Mouse (Mus musculus) right cerebral cortex, postnatal 4 days (tissue): Measurements from ENCODE around the gene Iffo1.

ENCODE experiments used
- DNase-seq: peaks from one replicate; pipeline ENCODE4 v3.0.0-alpha.2; 2022

Gene Iffo1

DNA sequence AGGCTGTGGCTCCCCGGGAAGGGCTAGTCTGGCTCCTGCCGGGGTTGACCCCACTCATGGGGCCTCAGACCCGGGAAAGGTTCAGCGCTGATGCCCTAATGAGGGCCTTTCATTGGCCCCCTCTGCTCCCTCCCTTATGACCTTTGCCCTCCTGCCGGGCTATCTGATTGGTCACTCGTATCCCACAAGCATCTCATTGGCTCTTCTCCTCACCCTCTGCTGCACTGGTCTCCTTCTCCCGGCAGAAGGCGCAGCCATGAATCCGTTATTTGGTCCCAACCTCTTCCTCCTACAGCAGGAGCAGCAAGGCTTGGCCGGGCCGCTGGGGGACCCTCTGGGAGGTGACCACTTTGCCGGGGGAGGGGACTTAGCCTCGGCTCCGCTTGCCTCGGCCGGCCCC lies at the start of gene Iffo1:
Iffo1 (plus strand) TSS at position 241 of the 400 bp plus-strand sequence.
- peak; percentile 86 for DNase-seq

DNA sequence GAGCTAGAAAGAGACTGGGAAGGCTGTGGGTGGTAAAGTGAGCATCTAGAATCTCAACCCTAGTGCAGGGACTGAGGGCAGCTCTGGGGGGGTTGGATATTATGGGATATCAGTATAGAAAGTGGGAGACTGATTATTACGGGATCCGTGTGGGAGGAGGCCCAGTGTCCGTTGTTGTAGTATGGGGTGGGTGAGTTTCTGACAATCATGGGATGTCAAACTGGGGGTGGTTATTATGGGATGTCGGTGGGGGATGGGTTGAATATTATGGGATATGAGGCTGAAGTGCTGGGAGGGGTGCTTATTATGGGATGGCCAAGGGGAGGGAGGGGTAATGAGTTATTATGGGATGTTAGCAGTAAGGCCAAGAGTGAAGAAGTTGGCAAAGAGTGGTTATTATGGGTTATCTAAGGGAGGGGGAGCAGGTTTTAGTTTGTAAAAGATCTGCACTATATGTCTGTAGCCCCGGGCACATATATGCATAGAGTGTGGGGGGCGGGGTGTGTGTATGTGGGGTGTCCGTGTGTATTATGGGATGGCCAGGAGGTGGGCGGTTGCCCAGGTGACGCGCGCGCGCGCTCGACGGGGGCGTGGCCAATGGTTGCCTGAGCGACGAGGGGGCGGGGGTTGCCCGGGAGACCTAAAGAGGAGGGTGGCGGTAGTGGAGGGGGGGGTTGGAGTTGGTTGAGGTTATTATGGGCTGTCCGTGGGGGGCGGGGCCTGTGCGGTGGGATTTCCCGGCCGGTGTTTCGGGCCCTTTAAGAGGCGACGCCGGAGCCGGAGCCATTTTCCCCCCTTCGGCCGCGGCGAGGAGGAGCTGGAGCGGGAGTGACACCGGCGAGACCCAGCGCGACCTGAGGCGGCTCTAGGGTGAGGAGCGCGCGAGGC lies 49.4 kb upstream of the Iffo1 start, which contains the start of gene Chd4:
Chd4 (plus strand) TSS at position 591 of the 888 bp plus-strand sequence.
- DNase-seq: peak; percentile 99

DNA sequence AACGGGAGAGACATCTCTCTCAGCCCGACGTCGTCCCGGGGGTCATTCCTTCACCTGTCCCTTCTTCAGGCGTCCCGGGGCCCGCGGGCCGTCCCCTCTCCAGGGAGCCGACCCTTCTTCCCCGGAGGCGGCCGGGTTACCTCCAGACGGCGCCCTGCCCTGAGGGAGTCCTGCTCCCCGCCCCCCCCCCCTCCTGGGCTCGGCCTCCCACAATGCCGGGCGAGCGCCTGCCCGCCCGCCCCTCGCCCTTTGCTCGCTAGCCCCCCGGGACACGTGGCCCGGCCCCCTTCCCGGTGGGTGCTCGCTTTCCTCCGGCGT lies 48.8 kb upstream of the Iffo1 start:
- no peak for DNase-seq

DNA sequence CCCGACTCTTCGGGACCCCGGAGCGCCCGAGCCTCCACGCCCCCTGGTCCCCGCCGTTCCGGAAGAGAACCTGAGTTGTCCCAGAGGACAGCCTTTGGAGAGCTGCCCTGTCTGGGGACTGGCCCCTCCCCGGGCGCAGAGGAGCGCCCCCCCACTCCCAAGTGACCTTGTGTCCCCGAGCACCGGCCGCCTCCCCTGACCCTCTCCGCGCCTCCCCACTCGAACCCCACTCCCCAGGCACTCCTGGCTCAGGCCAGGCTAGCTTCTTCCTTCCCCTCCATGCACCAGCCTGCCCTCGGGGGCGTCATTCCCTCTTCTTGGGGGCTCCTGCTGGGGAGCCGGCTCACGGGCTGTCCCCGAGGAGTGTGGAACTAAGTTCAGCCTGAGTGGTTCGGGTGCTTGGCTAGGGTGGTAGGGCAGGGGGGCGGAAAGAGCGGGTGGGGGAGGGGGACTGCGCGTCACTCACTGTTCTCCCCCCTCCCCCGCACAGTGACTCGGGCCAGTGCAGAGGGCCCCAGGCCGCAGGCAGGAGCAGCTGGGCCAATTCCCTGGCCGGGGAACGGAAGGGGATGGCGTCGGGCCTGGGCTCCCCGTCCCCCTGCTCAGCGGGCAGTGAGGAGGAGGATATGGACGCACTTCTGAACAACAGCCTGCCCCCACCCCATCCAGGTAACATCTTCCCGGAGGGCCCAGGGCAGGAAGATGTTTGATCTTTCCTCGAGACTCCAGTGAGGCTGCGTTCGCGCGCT lies 48.3 kb upstream of the Iffo1 start:
- DNase-seq: peak; percentile 57

DNA sequence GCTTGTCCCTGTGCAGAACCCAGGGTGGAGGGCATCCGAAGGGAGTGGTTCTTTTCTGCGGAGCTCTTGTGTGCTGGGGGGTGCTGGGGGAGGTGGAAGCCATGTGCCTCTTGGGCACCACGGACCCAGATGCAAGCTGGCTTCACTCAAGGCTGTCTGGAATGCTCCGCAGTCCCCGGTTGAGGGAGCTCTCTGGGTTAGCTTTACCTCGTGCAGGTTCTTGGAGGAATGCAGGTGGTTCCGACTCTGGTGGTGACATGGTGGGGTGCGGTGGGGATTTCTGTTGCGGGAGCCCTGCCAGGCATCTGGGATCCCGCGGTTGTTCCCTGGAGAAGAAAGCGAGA lies 47.7 kb upstream of the Iffo1 start:
- peak; percentile 29 for DNase-seq

DNA sequence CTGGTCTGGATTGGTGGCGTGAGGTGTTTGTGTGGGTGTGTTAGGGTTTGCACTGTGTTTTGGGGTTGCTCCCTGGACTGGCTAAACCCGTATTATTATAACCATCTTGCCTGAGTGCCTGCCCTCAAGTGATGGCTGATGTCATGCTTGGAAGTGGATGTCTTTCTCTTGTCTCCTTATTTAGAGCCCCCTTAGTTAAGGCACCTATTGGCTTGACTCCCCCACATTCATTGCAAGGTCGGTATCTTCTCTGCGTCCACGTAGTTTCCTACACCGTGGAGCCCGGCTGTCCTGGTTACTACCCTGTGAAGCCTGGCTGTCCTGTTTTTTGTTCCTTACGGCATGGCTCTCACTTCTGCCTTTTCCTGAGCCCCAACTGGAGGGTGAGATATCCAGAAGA lies 47.1 kb upstream of the Iffo1 start:
- DNase-seq: no peak

DNA sequence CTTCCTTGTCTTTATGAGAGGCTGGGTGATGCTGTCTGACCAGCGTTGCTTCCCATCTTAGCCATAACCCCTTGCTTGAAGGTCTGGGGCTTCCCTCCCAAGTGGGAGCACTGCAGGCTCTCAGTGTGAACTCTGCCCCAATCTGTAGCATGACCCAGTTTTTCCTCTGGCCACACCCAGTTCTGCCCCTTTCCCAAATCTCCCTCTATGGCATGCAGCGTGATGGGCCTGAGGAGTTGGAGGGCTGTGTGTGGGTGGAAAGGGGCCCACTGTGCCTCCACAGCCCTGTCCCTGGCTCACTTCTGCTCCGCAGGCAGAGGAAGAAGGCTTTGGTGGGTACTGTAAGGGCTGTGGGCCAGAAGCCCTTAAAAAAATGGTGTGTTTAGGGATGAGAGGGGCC lies 46.5 kb upstream of the Iffo1 start:
- no peak for DNase-seq

DNA sequence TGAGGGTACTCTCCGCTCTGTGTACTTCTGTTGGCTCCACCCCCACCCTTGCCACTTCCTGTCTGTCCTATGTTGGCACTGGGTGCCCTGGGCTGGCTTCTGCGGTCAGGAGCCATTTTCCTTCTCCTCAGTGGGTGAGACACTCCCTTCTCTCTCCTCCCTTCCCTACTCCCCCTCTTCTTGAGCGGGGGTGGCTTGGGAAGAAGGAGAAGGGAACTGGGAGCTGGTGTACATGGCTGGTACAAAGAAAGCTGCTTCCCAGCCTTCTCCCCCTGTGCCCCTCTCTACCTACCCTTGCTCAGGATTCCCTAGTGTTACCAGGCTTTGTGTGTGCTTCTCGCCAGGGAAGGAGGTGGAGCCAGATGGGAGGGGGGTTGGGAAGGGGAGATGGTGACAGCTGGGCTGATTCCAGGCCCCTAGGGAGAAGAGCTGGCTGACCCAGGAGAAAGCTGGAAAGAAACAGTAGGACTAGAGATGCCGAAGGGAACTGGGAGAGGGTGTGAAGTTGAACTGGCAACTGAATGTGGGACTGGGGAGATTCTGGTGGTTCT lies 45.5 kb upstream of the Iffo1 start:
- no peak for DNase-seq

DNA sequence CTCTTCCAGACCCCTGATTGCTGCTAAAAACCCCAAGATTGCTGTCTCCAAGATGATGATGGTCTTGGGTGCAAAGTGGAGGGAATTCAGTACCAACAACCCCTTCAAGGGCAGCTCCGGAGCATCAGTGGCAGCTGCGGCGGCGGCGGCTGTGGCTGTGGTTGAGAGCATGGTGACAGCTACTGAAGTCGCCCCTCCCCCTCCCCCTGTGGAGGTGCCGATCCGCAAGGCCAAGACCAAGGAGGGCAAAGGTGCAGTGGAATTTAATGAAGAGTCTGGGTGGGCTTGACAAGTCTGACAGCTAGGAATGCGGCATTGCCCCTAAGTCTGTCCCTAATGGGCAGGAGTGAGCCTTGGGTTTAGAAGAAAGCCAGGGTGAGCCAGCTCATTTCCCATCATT lies 43.6 kb upstream of the Iffo1 start:
- no peak for DNase-seq

DNA sequence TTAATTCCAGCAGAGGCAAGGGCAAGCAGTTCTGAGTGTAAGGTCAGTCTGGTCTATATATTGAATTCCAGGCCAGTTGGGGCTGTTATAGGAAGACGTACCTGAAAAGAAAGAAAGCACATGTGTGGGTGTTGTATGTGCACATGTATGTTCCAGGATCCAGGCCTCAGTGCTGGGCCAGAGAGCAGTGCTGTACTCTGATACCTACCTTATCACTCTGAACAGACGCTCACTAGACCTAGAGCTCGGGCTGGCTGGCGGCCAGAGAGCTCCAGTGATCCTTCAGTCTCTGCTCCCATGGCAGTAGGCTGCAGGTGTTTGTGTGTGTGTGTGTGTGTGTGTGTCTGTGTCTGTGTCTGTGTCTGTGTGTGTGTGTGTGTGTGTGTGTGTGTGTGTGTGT lies 40.8 kb upstream of the Iffo1 start:
- DNase-seq: no peak

DNA sequence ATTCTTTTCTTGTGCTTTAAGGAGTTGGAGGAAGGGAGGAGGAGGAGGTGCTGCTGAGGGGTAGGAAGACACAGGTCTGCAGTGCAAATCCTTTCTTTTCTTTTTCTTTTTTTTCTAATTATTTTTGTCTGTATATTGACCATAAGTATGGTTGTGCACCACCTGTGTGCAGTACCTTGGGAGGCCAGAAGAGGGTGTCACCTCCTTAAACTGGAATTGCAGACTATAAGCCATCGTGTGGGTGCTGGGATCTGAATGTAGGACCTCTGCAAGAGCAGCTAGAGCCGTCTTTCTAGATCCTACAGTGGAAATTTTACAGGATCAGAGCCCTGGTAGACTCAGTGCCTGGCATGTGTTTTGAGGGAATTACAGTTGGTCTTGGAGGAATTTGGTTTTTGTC lies 37.3 kb upstream of the Iffo1 start:
- DNase-seq: no peak

DNA sequence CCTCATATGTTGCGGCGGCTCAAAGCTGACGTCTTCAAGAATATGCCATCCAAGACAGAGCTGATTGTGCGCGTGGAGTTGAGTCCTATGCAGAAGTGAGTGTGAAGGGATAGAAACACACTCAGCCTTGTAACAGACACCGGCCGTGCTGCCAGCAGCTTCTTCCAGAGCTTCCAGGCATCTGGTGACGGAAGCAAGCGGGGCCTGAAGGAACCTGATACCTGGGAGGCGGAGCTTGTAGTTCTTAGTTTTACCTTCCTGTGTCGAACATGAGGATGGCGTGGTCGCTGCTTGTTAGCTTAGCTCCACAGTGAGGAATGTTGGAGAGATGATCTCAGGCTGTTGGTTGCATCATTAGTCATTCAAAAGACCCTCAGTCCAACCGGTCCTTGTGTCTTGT lies 35.7 kb upstream of the Iffo1 start:
- no peak for DNase-seq

DNA sequence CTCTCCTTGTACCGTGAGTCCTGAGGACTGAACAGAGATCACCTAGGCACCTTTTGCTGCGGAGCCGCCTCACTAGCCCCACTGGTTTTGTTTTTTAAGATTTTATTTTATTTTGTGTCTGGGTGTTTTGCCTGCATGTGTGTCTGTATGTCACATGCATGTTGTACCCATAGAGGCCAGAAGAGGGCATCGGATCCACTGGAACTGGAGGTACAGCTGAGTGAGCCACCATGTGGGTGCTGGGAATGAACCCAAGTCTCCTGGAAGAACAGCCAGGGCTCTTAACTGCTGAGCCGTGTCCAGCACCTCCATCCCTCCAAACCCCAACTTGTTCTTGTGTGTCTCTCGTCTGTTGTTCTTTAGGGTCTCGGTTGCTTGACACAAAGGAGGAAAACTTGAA lies 34.1 kb upstream of the Iffo1 start:
- DNase-seq: peak; percentile 62

DNA sequence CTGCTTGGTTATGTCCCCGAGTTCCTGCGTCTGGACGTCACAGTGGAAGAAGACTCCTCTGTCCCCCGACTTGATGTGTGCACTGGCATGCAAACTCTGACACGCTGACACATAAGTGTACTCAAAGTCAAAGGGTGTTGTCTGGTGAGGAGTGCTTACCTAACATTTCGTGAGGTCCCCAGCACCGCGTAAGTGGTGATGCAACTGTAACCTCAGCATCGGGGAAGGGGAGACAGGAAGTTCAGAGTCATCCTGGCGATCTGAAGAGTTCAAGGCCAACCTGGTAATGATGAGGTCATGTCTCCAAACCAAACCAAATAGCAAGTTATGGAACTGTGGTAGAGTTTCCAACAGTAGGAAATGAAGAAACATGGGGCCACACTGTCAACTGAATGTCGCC lies 32.5 kb upstream of the Iffo1 start:
- DNase-seq: no peak

DNA sequence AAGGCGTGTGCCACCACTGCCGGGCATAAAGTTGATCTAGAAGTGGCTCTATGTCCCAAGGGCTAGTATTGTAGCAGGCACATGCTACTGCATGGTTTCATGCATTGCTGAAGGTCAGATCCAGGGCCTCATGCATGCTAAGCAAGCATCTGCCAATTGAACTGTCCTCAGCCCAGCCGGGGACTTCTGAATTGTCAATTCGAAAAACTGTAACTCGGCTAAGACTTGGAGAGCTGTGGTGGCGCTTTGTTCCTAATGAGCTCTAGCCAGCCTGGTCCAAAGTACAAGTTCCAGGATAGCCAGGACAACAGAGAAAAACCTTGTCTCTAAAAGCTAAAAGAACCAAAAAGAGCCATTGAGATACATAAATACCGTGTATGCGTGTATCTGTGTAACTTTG lies 25.7 kb upstream of the Iffo1 start:
- DNase-seq: no peak

DNA sequence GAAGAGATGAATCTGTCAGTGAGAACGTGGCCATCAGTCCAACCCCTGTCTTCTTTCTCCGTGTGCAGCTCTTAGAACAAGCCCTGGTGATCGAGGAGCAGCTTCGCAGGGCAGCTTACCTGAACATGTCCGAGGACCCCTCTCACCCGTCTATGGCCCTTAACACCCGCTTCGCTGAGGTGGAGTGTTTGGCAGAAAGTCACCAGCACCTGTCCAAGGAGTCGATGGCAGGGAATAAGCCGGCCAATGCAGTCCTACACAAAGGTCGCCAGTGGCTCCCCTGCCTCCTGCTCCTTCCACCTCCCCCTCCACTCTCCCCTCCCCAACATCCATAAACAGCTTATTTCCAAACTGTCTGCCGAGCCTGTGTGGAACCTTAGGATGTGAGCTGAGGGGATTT lies 16.3 kb upstream of the Iffo1 start:
- DNase-seq: no peak

DNA sequence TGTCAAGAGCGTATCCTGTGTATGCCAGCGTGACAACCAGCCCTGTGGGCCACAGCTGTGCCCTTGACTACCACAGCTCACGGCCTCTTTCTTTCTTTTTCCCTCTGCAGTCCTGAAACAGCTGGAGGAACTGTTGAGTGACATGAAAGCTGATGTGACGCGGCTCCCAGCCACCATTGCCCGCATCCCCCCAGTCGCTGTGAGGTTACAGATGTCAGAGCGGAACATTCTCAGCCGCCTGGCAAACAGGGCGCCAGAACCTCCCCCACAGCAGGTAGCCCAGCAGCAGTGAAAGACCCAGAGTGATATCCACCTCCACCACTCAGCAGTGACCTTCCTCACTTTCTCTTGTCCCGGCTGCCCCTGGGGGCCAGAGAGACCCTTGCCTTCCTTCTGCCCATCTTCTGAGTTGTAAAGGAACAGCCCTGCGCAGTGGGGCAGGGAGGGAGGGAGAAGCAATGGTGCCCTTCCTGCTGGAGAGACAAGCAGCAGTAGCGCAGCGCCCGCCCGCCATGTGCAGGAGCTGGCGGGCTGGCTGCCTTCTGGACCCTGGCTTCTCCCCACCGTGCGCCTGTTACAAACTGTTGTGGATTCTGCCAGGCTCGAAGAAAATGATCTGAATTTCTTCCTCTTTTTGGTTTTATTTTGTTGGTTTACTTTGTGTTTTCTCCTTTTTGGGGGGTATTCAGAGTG lies 15.2 kb upstream of the Iffo1 start:
- DNase-seq: no peak

DNA sequence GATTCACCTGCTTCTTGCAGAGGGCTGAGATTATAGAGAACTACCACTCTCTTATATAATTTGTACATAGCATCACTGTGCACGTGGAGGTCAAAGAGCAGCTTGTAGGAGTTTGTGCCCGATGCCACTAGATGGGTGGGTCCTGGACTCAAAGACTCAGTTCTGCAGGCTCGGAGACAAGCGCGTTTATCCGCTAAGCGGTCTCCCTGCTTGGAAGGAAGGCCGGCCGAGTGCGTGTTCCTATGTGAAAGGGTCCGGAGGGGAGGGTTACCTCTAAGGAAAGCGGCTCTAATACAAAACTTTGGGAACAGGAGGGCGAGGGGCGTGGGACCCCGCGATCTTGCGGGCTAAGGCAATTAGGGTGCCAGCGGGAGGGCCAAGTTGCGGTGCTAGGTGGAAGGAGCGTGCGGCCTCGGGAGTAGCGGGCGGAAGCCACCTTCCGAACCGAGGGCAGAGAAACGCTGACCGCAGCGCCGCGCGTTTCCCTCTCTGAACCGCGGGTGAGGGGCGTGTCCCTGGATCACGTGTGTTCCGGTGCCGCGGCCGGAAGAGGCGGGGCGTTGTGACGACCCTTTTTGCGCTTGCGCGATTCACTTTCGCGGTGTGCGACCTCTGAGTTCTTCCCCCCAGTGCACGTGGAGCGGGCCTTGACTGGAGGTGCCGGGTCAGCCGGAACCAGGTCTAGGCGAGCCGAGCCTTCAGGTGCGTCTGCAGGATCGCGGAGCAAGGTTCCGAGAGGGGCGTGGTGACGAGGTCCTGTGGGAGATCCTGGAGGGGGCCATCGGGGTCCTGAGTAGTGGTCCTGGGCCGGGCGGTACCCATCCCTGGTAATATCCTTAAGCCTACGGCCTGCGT lies 13.5 kb upstream of the Iffo1 start, which contains the start of gene Nop2:
Nop2 (plus strand) TSS at position 608 of the 855 bp plus-strand sequence.
- DNase-seq: peak; percentile 86

DNA sequence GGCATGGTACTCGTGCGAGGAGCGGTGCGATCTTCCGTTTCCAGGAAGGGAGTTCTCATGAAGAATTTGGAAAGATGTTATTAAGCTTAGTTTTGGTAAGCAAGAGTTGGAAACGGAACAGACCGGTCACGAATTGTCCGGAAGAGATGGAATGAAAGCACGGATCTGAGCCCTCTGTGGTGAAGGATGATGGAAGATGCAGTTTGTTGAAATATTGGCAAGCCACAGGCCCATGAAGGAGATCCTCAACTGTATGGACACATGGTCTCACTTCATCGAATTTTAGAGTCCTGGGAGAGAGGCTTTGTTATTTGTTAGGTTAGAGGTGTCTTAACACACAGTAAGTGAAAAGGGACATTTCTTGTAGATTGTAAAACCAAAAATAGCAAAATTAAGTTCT lies 12.6 kb upstream of the Iffo1 start:
- DNase-seq: no peak

DNA sequence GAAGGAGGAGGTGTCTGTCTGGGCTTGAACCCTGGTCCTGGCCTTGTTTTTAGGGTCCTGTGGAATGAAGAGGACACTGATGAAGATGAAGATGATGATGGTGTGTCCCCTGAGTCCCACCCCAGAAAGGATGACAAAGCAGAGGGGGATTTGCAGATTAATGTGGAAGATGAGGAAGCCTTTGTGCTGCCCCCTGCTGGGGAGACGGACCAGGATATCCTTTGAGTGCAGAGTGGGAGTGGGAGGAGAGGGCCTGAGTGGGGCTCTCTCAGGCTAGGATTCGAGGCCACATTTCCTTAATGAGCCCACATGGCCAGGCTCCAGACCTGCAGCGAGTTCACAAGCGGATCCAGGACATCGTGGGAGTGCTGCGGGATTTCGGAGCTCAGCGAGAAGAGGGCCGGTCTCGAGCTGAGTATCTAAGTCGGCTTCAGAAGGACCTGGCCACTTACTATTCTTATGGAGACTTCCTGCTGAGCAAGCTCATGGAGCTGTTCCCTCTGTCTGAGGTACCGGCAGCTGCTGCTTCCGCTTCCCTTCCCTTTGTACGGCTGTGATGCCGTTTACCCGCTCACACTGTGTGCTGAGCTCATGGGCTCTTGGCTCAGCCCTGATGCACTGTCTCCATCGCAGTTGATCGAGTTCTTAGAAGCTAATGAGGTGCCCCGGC lies 7.9 kb upstream of the Iffo1 start:
- peak; percentile 76 for DNase-seq

DNA sequence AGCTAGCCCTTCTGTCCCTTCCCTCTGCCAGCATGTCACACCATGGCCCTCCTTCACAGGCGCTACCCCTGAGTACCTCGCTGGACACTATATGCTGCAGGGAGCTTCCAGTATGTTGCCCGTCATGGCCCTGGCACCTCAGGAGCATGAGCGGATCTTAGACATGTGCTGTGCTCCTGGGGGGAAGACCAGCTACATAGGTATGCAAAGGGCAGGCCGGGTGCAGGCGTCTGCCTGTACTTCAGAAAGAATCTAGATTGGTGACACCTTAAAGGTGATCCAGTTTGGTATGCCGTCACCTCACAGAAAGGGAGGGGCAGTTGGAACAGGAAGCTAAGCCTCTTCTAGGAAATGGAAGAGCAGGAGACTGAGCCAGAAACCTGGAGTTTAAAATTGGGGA lies 5.3 kb upstream of the Iffo1 start:
- DNase-seq: no peak

DNA sequence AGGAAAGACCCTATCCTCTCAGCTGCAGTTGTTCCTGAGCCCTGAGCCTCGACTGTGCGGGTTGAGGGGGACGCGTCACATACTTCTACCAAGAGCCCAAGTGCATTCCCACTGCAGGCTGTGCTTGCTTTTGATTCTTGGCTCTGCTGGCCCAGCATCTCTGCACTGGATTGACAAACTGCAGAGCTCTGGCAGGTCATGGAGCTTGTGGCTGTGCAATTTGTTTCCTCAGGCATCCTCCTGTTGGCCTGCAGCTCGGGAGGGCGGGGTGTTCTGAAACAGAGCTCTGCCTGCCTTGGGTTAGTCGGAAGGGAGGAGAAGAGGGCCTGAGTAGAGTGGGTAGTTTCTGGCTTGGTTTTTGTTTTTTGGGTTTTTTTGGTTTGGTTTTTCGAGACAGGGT lies 2.6 kb upstream of the Iffo1 start:
- no peak for DNase-seq
